Mouse (Mus musculus) liver, embryonic 14.5 days (tissue): Measurements from ENCODE around the gene Rprm. TPM values are rescaled to one million over a fixed set of nuclear protein-coding genes. Genes with fewer than 3 reads are reported as not detected.

Experiments used
- ATAC-seq: fragments of 200-750 bp; cut with Nextera tagmentation; 2 replicates; pipeline ENCODE4 v1.8.0; 2017; ENCODE audit warnings: moderate number of reproducible peaks, mild to moderate bottlenecking, moderate library complexity; ENCODE audit not compliant: insufficient read depth
- DNase-seq, 3 experiments: peaks; one replicate each; pipeline ENCODE4 v3.0.0-alpha.2; 2012 to 2013; ENCODE audit warnings: low read depth in 3 of 3, low spot score in 3 of 3
- H3K27ac ChIP-seq: fragments of 300-500 bp; sonication (generic); 2 replicates; pipeline ENCODE4 v1.5.1; 2014; ENCODE audit warnings: moderate library complexity, mild to moderate bottlenecking, control low read depth, inconsistent platforms
- H3K27me3 ChIP-seq: fragments of 300-500 bp; sonication (generic); 2 replicates; pipeline ENCODE4 v1.6.1; 2014; ENCODE audit warnings: mild to moderate bottlenecking, low read length, moderate library complexity; ENCODE audit not compliant: control insufficient read depth, insufficient read depth
- H3K36me3 ChIP-seq: fragments of 300-500 bp; sonication (generic); replicated peaks from 2 replicates; pipeline ENCODE4 v1.6.1; 2014; ENCODE audit warnings: low read depth; ENCODE audit not compliant: control insufficient read depth, insufficient read depth
- H3K4me1 ChIP-seq, 2 experiments: fragments of 200-500 bp in 1 of 2; fragments of 300-500 bp in 1 of 2; sonication (generic) in 1 of 2; replicated peaks; 2 replicates each; pipeline ENCODE4 v1.6.1; 2012 to 2014; ENCODE audit warnings: antibody characterized with exemption in 1 of 2, inconsistent platforms in 1 of 2, low read length in 1 of 2; ENCODE audit not compliant: control insufficient read depth in 2 of 2, insufficient read depth in 2 of 2
- H3K4me2 ChIP-seq: fragments of 300-500 bp; sonication (generic); 2 replicates; pipeline ENCODE4 v1.6.1; 2014; ENCODE audit warnings: low read depth, mild to moderate bottlenecking, control low read depth, moderate library complexity
- H3K4me3 ChIP-seq, 2 experiments: fragments of 200-500 bp in 1 of 2; fragments of 300-500 bp in 1 of 2; sonication (generic) in 1 of 2; 2 replicates each; pipeline ENCODE4 v1.5.1; 2012 to 2014; ENCODE audit warnings: low read depth in 2 of 2, low read length in 2 of 2, mild to moderate bottlenecking in 2 of 2, control low read depth in 1 of 2, inconsistent platforms in 1 of 2, moderate library complexity in 1 of 2; ENCODE audit not compliant: insufficient read depth in 1 of 2
- H3K9ac ChIP-seq: fragments of 300-500 bp; sonication (generic); replicated peaks from 2 replicates; pipeline ENCODE4 v1.6.1; 2014; ENCODE audit warnings: mild to moderate bottlenecking, control low read depth, moderate library complexity
- H3K9me3 ChIP-seq: fragments of 300-500 bp; sonication (generic); 2 replicates; pipeline ENCODE4 v1.6.1; 2016; ENCODE audit warnings: low read length, mixed read lengths; ENCODE audit not compliant: control insufficient read depth
- CTCF ChIP-seq: IDR thresholded peaks from 2 replicates; pipeline ENCODE4 v1.5.1; 2016; ENCODE audit warnings: antibody characterized with exemption, low read depth, control low read depth
- EP300 ChIP-seq: IDR thresholded peaks from 2 replicates; pipeline ENCODE4 v1.6.1; 2016; ENCODE audit warnings: antibody characterized with exemption, low read depth
- WGBS: fragments of 180-500 bp; shearing (Covaris S2); extraction: QIAGEN DNeasy Blood & Tissue Kit; methylation state at CpG from one replicate; pipeline ENCODE4 v1.1.7; 2014; ENCODE audit not compliant: insufficient replicate concordance; 5-methylcytosine and 5-hydroxymethylcytosine counted together
- polyA plus RNA-seq, 2 experiments: library from polyadenylated mRNA; depleted of rRNA in 1 of 2; stranded (reverse) in 1 of 2; unstranded in 1 of 2; fragments of >200 nt; fragmentation: Nextera tagmentation in 1 of 2; extraction: Ambion mirVana in 1 of 2; gene quantifications; 2 replicates each; pipeline versions ENCODE4 v1.2.1 to v1.2.3; 2012 to 2014

The Rprm gene
- polyA plus RNA-seq (2012; rRNA removed) (0.07 and 0.17 TPM in 2 replicates), polyA plus RNA-seq (2014; fragmentation: Nextera tagmentation; extraction: Ambion mirVana) (not detected in 2 replicates)

DNA sequence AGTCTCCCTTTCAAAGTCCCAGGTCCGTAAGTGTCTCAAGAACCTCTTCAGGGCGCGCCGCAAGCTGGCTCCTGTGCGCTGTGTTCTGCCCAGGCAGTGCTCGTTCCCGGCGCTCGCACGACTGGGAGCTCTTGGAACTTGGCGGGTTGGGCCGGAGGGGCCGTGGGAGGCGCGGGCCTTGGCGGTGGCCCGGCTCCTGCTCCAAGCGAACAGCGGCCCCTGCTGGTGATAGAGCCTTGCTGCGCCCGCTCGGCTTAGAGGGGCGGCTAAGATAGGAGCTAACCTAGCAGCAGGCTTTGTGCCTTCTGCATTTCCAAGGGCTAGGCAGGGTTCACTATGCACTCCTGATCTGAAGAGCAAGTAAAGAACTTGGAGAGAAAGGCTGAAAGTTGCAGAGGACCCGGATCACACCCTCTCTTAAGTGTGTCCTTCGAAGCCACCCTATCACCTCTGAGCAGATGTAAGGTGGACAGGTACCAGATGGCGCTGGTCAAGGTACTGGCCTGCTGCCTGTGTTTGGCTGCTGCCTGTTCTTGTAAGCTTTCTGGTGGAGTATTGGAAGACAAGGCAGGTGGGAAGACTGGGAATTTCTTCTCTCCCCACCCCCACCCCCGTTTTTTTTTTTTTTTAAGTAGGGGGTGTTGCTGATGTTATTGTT, at the start of gene Rprm:
Rprm (minus strand) TSS at position 123 of the 658 bp plus-strand sequence.
- H3K27ac ChIP-seq, result no peak within 1 kb of the TSS
- WGBS, result 4% methylated on average over 27 of the region's 27 CpGs

DNA sequence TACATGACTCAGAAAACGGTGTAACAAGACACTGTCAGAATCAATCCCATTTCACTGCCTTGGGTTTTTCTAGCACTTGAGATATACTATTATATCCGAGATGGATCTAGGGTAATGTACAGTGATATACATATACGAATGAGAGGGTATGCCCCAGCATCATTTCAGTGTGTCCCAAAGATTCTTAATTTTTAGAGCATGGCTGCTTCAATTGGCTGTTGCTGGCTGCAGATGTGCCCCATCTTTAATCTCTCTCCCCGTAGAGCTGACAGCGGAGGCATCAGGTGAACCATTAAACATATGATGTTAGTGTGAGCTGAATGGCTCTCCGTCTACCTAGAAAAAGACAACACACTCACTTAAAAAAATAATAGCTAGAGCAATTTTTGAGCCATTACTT, 34.0 kb upstream of the Rprm start:
- DNase-seq (no peak), ATAC-seq (no peak)
- Histone ChIP-seq H3K9ac (no peak overlapping the region), H3K4me3 (no peak overlapping the region), H3K36me3 (no peaks in the 10 kb centered on the region), H3K27ac (no peak overlapping the region), H3K4me1 (no peaks in the 10 kb centered on the region), H3K27me3 (no peaks in the 10 kb centered on the region), H3K4me2 (no peak overlapping the region), H3K9me3 (no peaks in the 10 kb centered on the region)
- TF ChIP-seq CTCF, result no peak
- 64% methylated on average over 6 of the region's 6 CpGs for WGBS

More for the DNA sequence above, at the start of gene Rprm:
- TF ChIP-seq EP300 (no peak), CTCF (peak; percentile 79)
- Histone ChIP-seq H3K36me3 (no peaks in the 10 kb centered on the region), H3K27me3 (peaks cover 10% of the 10 kb centered on the region), H3K4me3 (peak within 1 kb of the TSS; percentile 3 to 19; a peak in 2 of 4 replicates), H3K4me2 (peak within 1 kb of the TSS; percentile 41), H3K4me1 (no peaks in the 10 kb centered on the region), H3K9me3 (no peaks in the 10 kb centered on the region), H3K9ac (no peak within 1 kb of the TSS)
- DNase-seq (peak; percentile 11 to 19 (median 12)), ATAC-seq (peak; percentile 60; the same call in 1 of the 2 replicates)

DNA sequence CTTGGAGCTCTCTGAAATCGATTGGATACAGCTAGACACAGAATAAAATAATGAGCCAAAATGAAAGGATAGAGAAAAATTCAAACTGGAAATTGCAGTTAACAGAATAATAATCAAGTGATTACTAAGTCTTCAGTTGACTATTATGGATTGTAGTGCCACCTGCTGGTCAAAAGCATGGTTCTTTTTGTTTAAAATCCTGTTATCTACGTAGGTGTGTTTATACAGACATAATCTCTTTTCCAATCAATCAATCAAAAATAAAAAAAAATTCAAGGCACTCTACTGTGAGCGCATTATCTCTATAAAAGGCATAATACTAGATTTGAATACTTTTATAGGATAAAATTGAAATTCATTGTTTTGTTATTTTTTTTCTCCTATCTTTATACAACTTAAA, 33.5 kb upstream of the Rprm start:
- Histone ChIP-seq H3K36me3 (no peaks in the 10 kb centered on the region), H3K27ac (no peak overlapping the region), H3K9me3 (no peaks in the 10 kb centered on the region), H3K27me3 (no peaks in the 10 kb centered on the region), H3K4me3 (no peak overlapping the region), H3K9ac (no peak overlapping the region), H3K4me1 (no peaks in the 10 kb centered on the region), H3K4me2 (no peak overlapping the region)
- 25% methylated on average over 3 of the region's 3 CpGs for WGBS
- ATAC-seq (no peak), DNase-seq (no peak)
- no peak for TF ChIP-seq EP300
- peak; percentile 19; the same call in 1 of the 2 replicates for TF ChIP-seq CTCF

DNA sequence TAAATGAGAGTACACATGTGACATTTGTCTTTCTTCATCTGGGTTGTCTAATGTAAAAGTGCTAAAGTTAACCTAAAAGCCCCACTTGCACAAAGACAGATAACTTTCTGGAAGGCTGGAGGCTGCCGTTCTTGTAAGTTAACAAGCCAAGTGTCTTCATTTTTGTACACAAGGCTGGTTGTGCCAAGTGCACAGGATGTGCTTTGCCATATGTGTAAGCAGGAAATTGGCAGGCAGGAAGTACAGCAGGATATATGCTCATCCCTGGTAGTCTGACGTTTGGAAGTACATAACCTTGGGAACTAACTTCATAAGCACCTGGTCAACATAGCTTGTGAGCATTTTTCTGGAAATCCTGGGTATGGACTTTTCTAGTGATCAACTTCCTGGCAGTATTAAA, 25.9 kb upstream of the Rprm start:
- no peak for TF ChIP-seq CTCF
- no peak for TF ChIP-seq EP300
- 32% methylated on average over 2 of the region's 2 CpGs for WGBS
- DNase-seq (no peak), ATAC-seq (no peak)
- Histone ChIP-seq H3K27me3 (no peaks in the 10 kb centered on the region), H3K36me3 (no peaks in the 10 kb centered on the region), H3K4me3 (no peak overlapping the region), H3K4me1 (no peaks in the 10 kb centered on the region), H3K27ac (no peak overlapping the region), H3K4me2 (no peak overlapping the region), H3K9ac (no peak overlapping the region), H3K9me3 (no peaks in the 10 kb centered on the region)

DNA sequence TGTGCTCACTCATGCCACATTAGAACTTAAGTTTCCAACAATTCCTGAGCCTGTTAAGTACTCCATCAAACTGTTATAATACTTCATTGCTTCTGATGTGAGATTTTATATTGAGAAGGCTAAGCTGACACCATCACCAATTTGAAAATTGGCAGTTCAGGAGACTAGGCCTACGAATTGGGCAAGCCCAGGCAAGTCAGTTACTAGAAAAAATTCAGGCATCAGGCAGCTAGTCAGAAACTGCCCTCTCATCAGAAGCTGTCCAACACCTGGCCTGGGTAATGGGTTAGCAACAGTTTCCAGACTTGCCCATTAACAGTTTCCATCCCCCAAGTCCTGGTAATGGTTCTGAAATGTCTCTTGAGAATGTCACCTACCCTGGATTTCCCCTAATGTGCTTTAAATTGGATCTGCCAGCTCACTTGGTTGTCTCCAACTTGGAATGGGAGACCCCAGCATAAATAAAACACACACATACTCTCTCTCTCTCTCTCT, 20.9 kb upstream of the Rprm start:
- Histone ChIP-seq H3K4me2 (no peak overlapping the region), H3K4me3 (no peak overlapping the region), H3K4me1 (no peaks in the 10 kb centered on the region), H3K9me3 (no peaks in the 10 kb centered on the region), H3K9ac (no peak overlapping the region), H3K27ac (no peak overlapping the region), H3K36me3 (no peaks in the 10 kb centered on the region), H3K27me3 (no peaks in the 10 kb centered on the region)
- ATAC-seq (no peak), DNase-seq (no peak)
- WGBS, result 50% methylated on average over 1 of the region's 1 CpGs
- no peak for TF ChIP-seq CTCF
